Mouse (Mus musculus) liver, embryonic 16.5 days (tissue): ENCODE data around the gene Exosc10. TPM values are rescaled to one million over a fixed set of nuclear protein-coding genes. Genes with fewer than 3 reads are reported as not detected.

Experiments
- ATAC-seq: fragments of 200-750 bp; cut with Nextera tagmentation; 2 replicates; pipeline ENCODE4 v1.8.0; 2017; ENCODE audit warnings: low read depth, mild to moderate bottlenecking, moderate number of reproducible peaks, moderate library complexity
- H3K27ac ChIP-seq: fragments of 300-500 bp; sonication (generic); 2 replicates; pipeline ENCODE4 v1.5.1; 2014; ENCODE audit warnings: mild to moderate bottlenecking, low read length
- H3K27me3 ChIP-seq: fragments of 300-500 bp; sonication (generic); 2 replicates; pipeline ENCODE4 v1.6.1; 2014; ENCODE audit warnings: low read depth, low read length, mixed read lengths; ENCODE audit not compliant: control insufficient read depth, insufficient read depth
- H3K36me3 ChIP-seq: fragments of 300-500 bp; sonication (generic); 2 replicates; pipeline ENCODE4 v1.6.1; 2014; ENCODE audit warnings: mild to moderate bottlenecking; ENCODE audit not compliant: control insufficient read depth, insufficient read depth
- H3K4me1 ChIP-seq: fragments of 300-500 bp; sonication (generic); 2 replicates; pipeline ENCODE4 v1.6.1; 2014; ENCODE audit warnings: low read depth, low read length, mixed read lengths; ENCODE audit not compliant: control insufficient read depth
- H3K4me2 ChIP-seq: fragments of 300-500 bp; sonication (generic); 2 replicates; pipeline ENCODE4 v1.6.1; 2014; ENCODE audit warnings: low read depth, low read length, mixed read lengths
- H3K4me3 ChIP-seq: fragments of 300-500 bp; sonication (generic); 2 replicates; pipeline ENCODE4 v1.5.1; 2014; ENCODE audit warnings: low read depth, mild to moderate bottlenecking, low read length
- H3K9ac ChIP-seq: fragments of 300-500 bp; sonication (generic); 2 replicates; pipeline ENCODE4 v1.6.1; 2014; ENCODE audit warnings: low read depth, low read length
- H3K9me3 ChIP-seq: fragments of 300-500 bp; sonication (generic); replicated peaks from 2 replicates; pipeline ENCODE4 v1.6.1; 2016; ENCODE audit warnings: low read length; ENCODE audit not compliant: control insufficient read depth
- WGBS: fragments of 180-500 bp; shearing (Covaris S2); extraction: QIAGEN DNeasy Blood & Tissue Kit; methylation state at CpG from one replicate; pipeline ENCODE4 v1.1.7; 2014; ENCODE audit not compliant: insufficient replicate concordance; 5-methylcytosine and 5-hydroxymethylcytosine counted together
- polyA plus RNA-seq: library from polyadenylated mRNA; unstranded; fragments of >200 nt; fragmentation: Nextera tagmentation; extraction: Ambion mirVana; gene quantifications from 2 replicates; pipeline ENCODE4 v1.2.1, GENCODE M21; 2015

The Exosc10 gene
- polyA plus RNA-seq, 1 experiment from 2014 or later: 31.4 TPM

- H3K27ac ChIP-seq: no peak overlapping the region
- no peaks in the 10 kb centered on the region for H3K4me1 ChIP-seq
- no peak overlapping the region for H3K9ac ChIP-seq
- no peak overlapping the region for H3K4me2 ChIP-seq
- 78% methylated on average over 5 of the region's 5 CpGs for WGBS
- no peak overlapping the region for H3K4me3 ChIP-seq
- no peaks in the 10 kb centered on the region for H3K27me3 ChIP-seq
- H3K9me3 ChIP-seq: no peaks in the 10 kb centered on the region
- ATAC-seq: no peak
- peaks cover 14% of the 10 kb centered on the region for H3K36me3 ChIP-seq
Measured at GRCm38 (mm10) chr4:148609805-148610204, 51.6 kb downstream of the Exosc10 start.

DNA sequence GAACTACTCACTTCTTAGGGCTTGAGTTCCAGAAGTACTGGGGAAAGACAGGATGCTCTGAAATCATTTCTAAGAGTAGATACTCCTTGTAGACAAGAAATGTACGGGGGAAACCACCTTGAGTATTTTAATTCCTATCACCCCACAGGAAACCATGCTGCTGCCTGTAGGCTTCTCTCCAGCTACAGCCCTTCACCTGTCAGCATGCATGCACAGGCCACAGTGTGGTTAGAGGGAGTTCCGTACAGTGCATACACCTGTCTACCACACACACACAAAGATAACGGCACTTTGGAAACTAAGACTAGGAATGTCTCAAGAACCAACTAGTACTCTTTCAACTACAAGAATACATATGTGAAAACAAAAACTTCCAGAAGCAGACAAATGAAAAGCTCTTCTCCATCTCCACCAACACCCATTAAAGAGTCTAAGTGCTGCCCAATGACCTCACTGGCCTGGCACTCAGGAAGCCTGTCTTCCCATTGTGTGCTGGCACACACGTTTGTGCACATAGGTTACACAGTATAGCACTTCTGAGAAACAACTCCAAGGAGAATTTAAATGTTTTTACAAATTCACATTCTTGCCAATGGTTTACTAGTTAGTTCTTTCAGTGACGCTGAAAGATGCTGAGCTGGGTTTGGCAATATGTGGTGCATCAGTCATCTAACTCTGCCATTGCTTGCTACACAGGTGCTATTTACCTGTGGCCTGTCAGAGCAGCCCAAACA lies 52.6 kb downstream of the Exosc10 start:
- Histone ChIP-seq H3K9ac (no peak overlapping the region), H3K4me1 (no peaks in the 10 kb centered on the region), H3K36me3 (peaks cover 24% of the 10 kb centered on the region), H3K27ac (no peak overlapping the region), H3K9me3 (no peaks in the 10 kb centered on the region), H3K4me3 (no peak overlapping the region), H3K27me3 (no peaks in the 10 kb centered on the region), H3K4me2 (no peak overlapping the region)
- ATAC-seq: no peak
- WGBS: 54% methylated on average over 5 of the region's 5 CpGs

GRCm38 (mm10) chr4:148612557-148612956 lies 54.3 kb downstream of the Exosc10 start:
- H3K4me2 ChIP-seq: no peak overlapping the region
- H3K4me1 ChIP-seq: no peaks in the 10 kb centered on the region
- H3K4me3 ChIP-seq: no peak overlapping the region
- no peak overlapping the region for H3K9ac ChIP-seq
- no peaks in the 10 kb centered on the region for H3K27me3 ChIP-seq
- 67% methylated on average over 4 of the region's 4 CpGs for WGBS
- no peaks in the 10 kb centered on the region for H3K9me3 ChIP-seq
- H3K36me3 ChIP-seq: peaks cover 35% of the 10 kb centered on the region
- ATAC-seq: no peak
- H3K27ac ChIP-seq: no peak overlapping the region

GRCm38 (mm10) chr4:148613738-148614137 lies 55.5 kb downstream of the Exosc10 start:
- no peak for ATAC-seq
- no peaks in the 10 kb centered on the region for H3K27me3 ChIP-seq
- no peak overlapping the region for H3K4me3 ChIP-seq
- no peak overlapping the region for H3K9ac ChIP-seq
- WGBS: 87% methylated on average over 9 of the region's 9 CpGs
- no peak overlapping the region for H3K4me2 ChIP-seq
- no peaks in the 10 kb centered on the region for H3K4me1 ChIP-seq
- H3K27ac ChIP-seq: no peak overlapping the region
- no peaks in the 10 kb centered on the region for H3K9me3 ChIP-seq
- peaks cover 42% of the 10 kb centered on the region for H3K36me3 ChIP-seq

DNA sequence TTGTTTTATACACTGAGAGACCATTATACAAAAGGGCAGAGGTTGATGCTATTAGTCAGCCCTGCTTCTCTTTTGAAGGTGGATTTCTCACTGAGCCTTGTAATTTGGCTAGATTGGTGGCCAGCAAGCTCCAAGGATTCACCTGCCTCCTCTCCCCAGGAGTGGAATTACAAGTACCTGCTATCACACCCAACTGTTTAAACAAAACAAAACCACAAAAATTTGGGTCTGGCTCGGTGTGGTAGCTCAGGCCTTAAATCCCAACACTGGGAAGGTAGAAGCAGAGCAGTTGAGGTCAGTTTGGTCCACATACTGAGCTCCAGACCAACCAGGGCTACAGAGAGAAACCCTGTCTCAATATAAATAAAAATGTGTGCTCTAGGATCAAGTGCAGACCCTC lies 61.6 kb downstream of the Exosc10 start:
- peaks cover 12% of the 10 kb centered on the region for H3K4me1 ChIP-seq
- 50% methylated on average over 1 of the region's 1 CpGs for WGBS
- H3K9me3 ChIP-seq: no peaks in the 10 kb centered on the region
- H3K4me3 ChIP-seq: no peak overlapping the region
- no peak overlapping the region for H3K27ac ChIP-seq
- H3K36me3 ChIP-seq: peaks cover 83% of the 10 kb centered on the region
- ATAC-seq: no peak
- no peak overlapping the region for H3K4me2 ChIP-seq
- H3K9ac ChIP-seq: no peak overlapping the region
- H3K27me3 ChIP-seq: no peaks in the 10 kb centered on the region

- Histone ChIP-seq H3K9ac (no peak overlapping the region), H3K27me3 (no peaks in the 10 kb centered on the region), H3K4me1 (peaks cover 16% of the 10 kb centered on the region), H3K4me2 (no peak overlapping the region), H3K36me3 (peaks cover 77% of the 10 kb centered on the region), H3K27ac (no peak overlapping the region), H3K4me3 (no peak overlapping the region), H3K9me3 (no peaks in the 10 kb centered on the region)
- ATAC-seq: no peak
- 83% methylated on average over 1 of the region's 1 CpGs for WGBS
Measured at GRCm38 (mm10) chr4:148620718-148621117, 62.5 kb downstream of the Exosc10 start.

- 91% methylated on average over 4 of the region's 4 CpGs for WGBS
- H3K9ac ChIP-seq: no peak overlapping the region
- no peaks in the 10 kb centered on the region for H3K27me3 ChIP-seq
- no peaks in the 10 kb centered on the region for H3K9me3 ChIP-seq
- no peak overlapping the region for H3K4me3 ChIP-seq
- peaks cover 16% of the 10 kb centered on the region for H3K4me1 ChIP-seq
- peaks cover 65% of the 10 kb centered on the region for H3K36me3 ChIP-seq
- no peak overlapping the region for H3K27ac ChIP-seq
- no peak overlapping the region for H3K4me2 ChIP-seq
- no peak for ATAC-seq
Measured at GRCm38 (mm10) chr4:148622485-148622884, 64.3 kb downstream of the Exosc10 start.

GRCm38 (mm10) chr4:148623609-148624008 lies 65.4 kb downstream of the Exosc10 start:
- H3K4me2 ChIP-seq: no peak overlapping the region
- no peaks in the 10 kb centered on the region for H3K9me3 ChIP-seq
- no peak overlapping the region for H3K9ac ChIP-seq
- H3K4me3 ChIP-seq: no peak overlapping the region
- no peaks in the 10 kb centered on the region for H3K27me3 ChIP-seq
- H3K4me1 ChIP-seq: peaks cover 16% of the 10 kb centered on the region
- no peak for ATAC-seq
- no peak overlapping the region for H3K27ac ChIP-seq
- WGBS: 73% methylated on average over 4 of the region's 4 CpGs
- peaks cover 60% of the 10 kb centered on the region for H3K36me3 ChIP-seq

DNA sequence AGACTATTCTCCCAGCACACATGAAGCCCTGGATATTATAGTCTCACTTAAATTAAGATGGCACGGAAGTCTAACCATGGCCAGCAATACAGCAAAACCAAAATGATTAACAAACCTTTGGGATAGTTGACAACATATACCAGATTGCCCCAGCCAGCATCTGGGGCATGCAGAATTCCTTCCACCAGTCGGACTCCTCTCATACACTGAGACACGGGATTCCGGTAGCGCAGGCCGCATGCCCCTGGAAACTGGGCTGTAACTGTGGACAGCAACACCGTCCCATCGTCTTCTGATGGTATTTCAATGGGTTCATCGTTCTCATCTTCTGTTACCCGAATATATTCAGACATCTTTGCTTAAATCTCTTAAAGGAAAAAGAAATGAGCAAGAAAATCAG lies 66.8 kb downstream of the Exosc10 start:
- no peak for ATAC-seq
- Histone ChIP-seq H3K27ac (no peak overlapping the region), H3K4me3 (peak overlapping the region; percentile 99), H3K27me3 (no peaks in the 10 kb centered on the region), H3K9me3 (no peaks in the 10 kb centered on the region), H3K4me1 (peaks cover 16% of the 10 kb centered on the region), H3K36me3 (peaks cover 46% of the 10 kb centered on the region), H3K4me2 (peak overlapping the region; percentile 77), H3K9ac (peak overlapping the region; percentile 25; the same call in 1 of the 2 replicates)
- WGBS: 80% methylated on average over 10 of the region's 10 CpGs
